In genomic region chr15:96602043-96602442, GRCm38 (mm10) we compare ENCODE assay signal across 15 mouse cellular contexts. TPM values are rescaled to one million over a fixed set of nuclear protein-coding genes. Genes with fewer than 3 reads are reported as not detected.
A peak's percentile ranks its signal among the peaks of the same experiment; 100 is the strongest.
DNase-seq lines count a peak whose midpoint lies in the region; ATAC-seq and TF ChIP-seq lines count a peak whose summit lies in the region.
"Had no signal": no experiment of that assay in that cellular context is flagged by ENCODE, and none has a peak within 500 bp of the region (broad histone marks: within the 10 kb centered on the region; RNA-seq: fewer than 3 reads in every experiment).

No protein-coding gene starts in this region.

- H3K9ac ChIP-seq in heart, embryonic 12.5 days, result no peak overlapping the region
- H3K9ac ChIP-seq in lung, embryonic 15.5 days, result no peak overlapping the region
- H3K9ac ChIP-seq in forebrain, embryonic 15.5 days (replicated peaks), result no peak overlapping the region
- no peak overlapping the region for H3K9ac ChIP-seq in limb, embryonic 14.5 days (ENCODE audit: low read depth, low read length, severe bottlenecking)

- H3K36me3 ChIP-seq in heart, embryonic 12.5 days, result peaks cover 33% of the 10 kb centered on the region
- H3K36me3 ChIP-seq in lung, embryonic 15.5 days, result 0 out of 2 replicates have a peak, but pooled peaks cover 6% of the 10 kb centered on the region
- 0 out of 2 replicates have a peak, but pooled peaks cover 11% of the 10 kb centered on the region for H3K36me3 ChIP-seq in forebrain, embryonic 15.5 days
- H3K36me3 ChIP-seq in limb, embryonic 14.5 days (ENCODE audit: control insufficient read depth, insufficient read depth, low read length), result peaks cover 43% of the 10 kb centered on the region

- no peak overlapping the region for H3K4me3 ChIP-seq in heart, embryonic 12.5 days
- H3K4me3 ChIP-seq in lung, embryonic 15.5 days, result no peak overlapping the region
- no peak overlapping the region for H3K4me3 ChIP-seq in forebrain, embryonic 15.5 days
- H3K4me3 ChIP-seq in limb, embryonic 14.5 days (replicated peaks; ENCODE audit: low read length), result no peak overlapping the region
- H3K4me3 ChIP-seq: left cerebral cortex, adult 2 months had no signal

- peak overlapping the region; percentile 64 for H3K27ac ChIP-seq in heart, embryonic 12.5 days (ENCODE audit: poor library complexity, severe bottlenecking)
- H3K27ac ChIP-seq in lung, embryonic 15.5 days, result peak overlapping the region; percentile 52
- 0 out of 2 replicates have a peak overlapping the region, but pooled peaks have one; percentile 23 for H3K27ac ChIP-seq in forebrain, embryonic 15.5 days (replicated peaks)
- H3K27ac ChIP-seq in limb, embryonic 14.5 days (replicated peaks; ENCODE audit: low read depth, low read length), result 0 out of 2 replicates have a peak overlapping the region, but pooled peaks have one; percentile 46
- H3K27ac ChIP-seq: left cerebral cortex, adult 2 months had no signal

- no peak for TF ChIP-seq POLR2A in limb, embryonic 14.5 days (IDR thresholded peaks at IDR 0.05; ENCODE audit: borderline replicate concordance, extremely low read depth, insufficient read depth, insufficient read length)

- H3K27me3 ChIP-seq in heart, embryonic 12.5 days (replicated peaks), result no peaks in the 10 kb centered on the region
- no peaks in the 10 kb centered on the region for H3K27me3 ChIP-seq in lung, embryonic 15.5 days
- no peaks in the 10 kb centered on the region for H3K27me3 ChIP-seq in forebrain, embryonic 15.5 days
- no peaks in the 10 kb centered on the region for H3K27me3 ChIP-seq in limb, embryonic 14.5 days (ENCODE audit: control insufficient read depth, insufficient read depth, low read length)

- ATAC-seq in heart, embryonic 12.5 days (ENCODE audit: insufficient number of reproducible peaks, low FRiP score), result no peak
- peak; percentile 50; the same call in 1 of the 2 replicates for ATAC-seq in lung, embryonic 15.5 days (ENCODE audit: borderline replicate concordance, extremely low read depth, low FRiP score, low TSS enrichment)
- ATAC-seq in forebrain, embryonic 15.5 days (replicated peaks), result peak; percentile 26; the same call in 1 of the 2 replicates
- no peak for ATAC-seq in limb, embryonic 14.5 days (ENCODE audit: low FRiP score, low read depth)
- ATAC-seq: CD4-positive, CD25-positive, alpha-beta regulatory T cell, adult 4 months had no signal

- H3K4me1 ChIP-seq in heart, embryonic 12.5 days (replicated peaks), result peaks cover 63% of the 10 kb centered on the region
- H3K4me1 ChIP-seq in lung, embryonic 15.5 days, result peaks cover 41% of the 10 kb centered on the region
- peaks cover 63% of the 10 kb centered on the region for H3K4me1 ChIP-seq in forebrain, embryonic 15.5 days
- H3K4me1 ChIP-seq in limb, embryonic 14.5 days (ENCODE audit: control insufficient read depth, insufficient read depth, low read length), result peaks cover 3% of the 10 kb centered on the region; the same call in 1 of the 2 replicates

- intact Hi-C loops in heart, postnatal 25 days (cut with DNase I), result no loop called here

- H3K9me3 ChIP-seq in heart, embryonic 12.5 days (replicated peaks), result no peaks in the 10 kb centered on the region
- no peaks in the 10 kb centered on the region for H3K9me3 ChIP-seq in lung, embryonic 15.5 days
- no peaks in the 10 kb centered on the region for H3K9me3 ChIP-seq in forebrain, embryonic 15.5 days
- no peaks in the 10 kb centered on the region for H3K9me3 ChIP-seq in limb, embryonic 14.5 days (ENCODE audit: control insufficient read depth, low read length)

- peak overlapping the region; percentile 11; the same call in 1 of the 2 replicates for H3K4me2 ChIP-seq in heart, embryonic 12.5 days
- no peak overlapping the region for H3K4me2 ChIP-seq in lung, embryonic 15.5 days
- no peak overlapping the region; the same call in 1 of the 2 replicates for H3K4me2 ChIP-seq in forebrain, embryonic 15.5 days (replicated peaks)
- H3K4me2 ChIP-seq in limb, embryonic 14.5 days (replicated peaks; ENCODE audit: low read depth, low read length, severe bottlenecking), result no peak overlapping the region

- DNase-seq in heart, postnatal 25 days (ENCODE audit: low spot score), result no peak
- no peak for DNase-seq in lung, postnatal 10 days
- no peak for DNase-seq in limb, embryonic 14.5 days (ENCODE audit: low spot score)
- DNase-seq in urinary bladder, postnatal 14 days (ENCODE audit: low spot score), result no peak
- DNase-seq: adrenal gland, postnatal 25 days; cerebellum, postnatal 25 days; gastrocnemius, postnatal 25 days; kidney, adult 9 months; right cerebral cortex, postnatal 14 days; thymus, adult 2 months had no signal

- WGBS in heart, embryonic 12.5 days, result 63% methylated on average over 16 of the region's 16 CpGs
- WGBS in lung, embryonic 15.5 days, result 61% methylated on average over 16 of the region's 16 CpGs
- WGBS in forebrain, embryonic 15.5 days, result 43% methylated on average over 16 of the region's 16 CpGs
- 89% methylated on average over 16 of the region's 16 CpGs for WGBS in limb, embryonic 14.5 days

RNA-seq across cellular contexts. Expression of gene Slc38a1, which starts 40.7 kb away (rescaled TPM):
- polyA plus RNA-seq in heart, embryonic 12.5 days (2016; fragmentation: Nextera tagmentation; extraction: Ambion mirVana), result 93.0 and 99.8 TPM in 2 replicates
- 10 to 100 TPM; 17.0 to 21.2 TPM for total RNA-seq in heart, postnatal 25 days (2021)
- 56.4 and 62.0 TPM in 2 replicates for polyA plus RNA-seq in lung, embryonic 15.5 days (2015; fragmentation: Nextera tagmentation; extraction: Ambion mirVana)
- 145 and 147 TPM in 2 replicates for polyA plus RNA-seq in forebrain, embryonic 15.5 days (2015; fragmentation: Nextera tagmentation; extraction: Ambion mirVana)
- polyA plus RNA-seq in limb, embryonic 14.5 days (2012; rRNA removed), result 50.4 and 59.8 TPM in 2 replicates
- 57.7 and 69.6 TPM in 2 replicates for polyA plus RNA-seq in limb, embryonic 14.5 days (2014; fragmentation: Nextera tagmentation; extraction: Ambion mirVana)

Comparison
In these comparisons a context has a peak if more than half of its experiments do, and no peak if none do; other contexts are left out.
1. ATAC-seq: peak in lung, embryonic 15.5 days (single experiment) and forebrain, embryonic 15.5 days (single experiment); none in heart, embryonic 12.5 days (single experiment) and limb, embryonic 14.5 days (single experiment).
2. Peak in every context shown above with its lines, with median percentiles within 50 percentile points of each other: H3K27ac ChIP-seq.